Mouse (Mus musculus) MEL-GATA-1-ER (cell line): ENCODE data around the gene Trhr2.
A peak's percentile ranks its signal among the peaks of the same experiment; 100 is the strongest.
"Not testable (repeated sequence)": the region's sequence is repeated elsewhere in the genome, so short reads cannot be mapped to it uniquely, and the experiment has no call there.

ENCODE experiments used
- DNase-seq: peaks from one replicate; pipeline ENCODE4 v3.0.0-alpha.2; 2012; ENCODE audit warnings: low read depth; ENCODE audit errors: extremely low read depth

Trhr2 gene

GRCm38 (mm10) chr8:122332753-122333506 lies 27.6 kb downstream of the Trhr2 start:
- no peak for DNase-seq

GRCm38 (mm10) chr8:122331134-122331523 lies 29.4 kb downstream of the Trhr2 start:
- no peak for DNase-seq

GRCm38 (mm10) chr8:122330446-122331133 lies 30.0 kb downstream of the Trhr2 start:
- no peak for DNase-seq

- DNase-seq = no peak
These were observed 30.9 kb downstream of the Trhr2 start for GRCm38 (mm10) chr8:122329553-122330239.

- DNase-seq = no peak
These were observed 31.5 kb downstream of the Trhr2 start for GRCm38 (mm10) chr8:122329072-122329471.

- DNase-seq = peak; percentile 74
These were observed 34.4 kb downstream of the Trhr2 start for GRCm38 (mm10) chr8:122326114-122326542.

- no peak for DNase-seq
These were observed 35.4 kb downstream of the Trhr2 start for GRCm38 (mm10) chr8:122325196-122325595.

GRCm38 (mm10) chr8:122323951-122324402 lies 36.6 kb downstream of the Trhr2 start:
- DNase-seq = not testable (repeated sequence)

GRCm38 (mm10) chr8:122322792-122323191 lies 37.8 kb downstream of the Trhr2 start:
- DNase-seq = no peak

- no peak for DNase-seq
These were observed 38.4 kb downstream of the Trhr2 start for GRCm38 (mm10) chr8:122322126-122322525.

GRCm38 (mm10) chr8:122321455-122321921 lies 39.1 kb downstream of the Trhr2 start:
- DNase-seq = peak; percentile 92

GRCm38 (mm10) chr8:122320541-122320940 lies 40.0 kb downstream of the Trhr2 start:
- DNase-seq = no peak

- DNase-seq = no peak
These were observed 40.9 kb downstream of the Trhr2 start for GRCm38 (mm10) chr8:122319708-122320075.

GRCm38 (mm10) chr8:122319045-122319707 lies 41.4 kb downstream of the Trhr2 start:
- DNase-seq = no peak

- no peak for DNase-seq
These were observed 42.5 kb downstream of the Trhr2 start for GRCm38 (mm10) chr8:122317918-122318475.

GRCm38 (mm10) chr8:122316402-122316801 lies 44.1 kb downstream of the Trhr2 start:
- DNase-seq = no peak

GRCm38 (mm10) chr8:122314899-122315496 lies 45.5 kb downstream of the Trhr2 start:
- DNase-seq = no peak

- no peak for DNase-seq
These were observed 47.2 kb downstream of the Trhr2 start for GRCm38 (mm10) chr8:122313310-122313709.

- DNase-seq = no peak
These were observed 48.0 kb downstream of the Trhr2 start for GRCm38 (mm10) chr8:122312553-122312952.

GRCm38 (mm10) chr8:122311115-122311514 lies 49.4 kb downstream of the Trhr2 start:
- no peak for DNase-seq

- peak; percentile 75 for DNase-seq
These were observed 51.3 kb downstream of the Trhr2 start for GRCm38 (mm10) chr8:122309272-122309671.
